Mouse (Mus musculus): ENCODE measurements at regions not wholly inside any gene's neighbourhood (a gene's known extent, or its start where the extent isn't known, plus 50 kb on each side); places are given as distances from the start of the nearest gene placed in this dataset.
"Not testable (repeated sequence)": the region's sequence is repeated elsewhere in the genome, so short reads cannot be mapped to it uniquely, and the experiment has no call there.

DNA sequence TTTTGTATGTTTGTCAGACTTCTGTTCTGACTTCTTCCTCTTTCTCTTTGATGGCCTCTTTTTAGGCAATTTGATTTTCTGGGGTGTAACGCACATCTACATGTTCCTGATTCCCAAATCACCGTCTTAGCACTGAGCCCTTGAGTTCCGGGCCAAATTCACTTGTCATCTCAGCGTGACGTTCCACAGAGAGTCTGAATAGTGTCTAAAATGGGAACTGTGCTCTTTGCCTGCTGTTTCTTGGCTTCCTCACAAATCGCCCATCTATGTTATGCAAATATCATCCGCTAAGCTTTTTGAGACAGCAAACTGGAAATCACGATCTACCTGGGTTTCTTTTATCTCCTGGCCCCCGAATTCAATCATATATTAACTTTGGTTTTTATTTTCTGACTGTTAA, 223.8 kb upstream of the Gm6793 start:
- no peak for DNase-seq (ENCODE audit: low spot score)
- TF ChIP-seq CTCF (IDR thresholded peaks at IDR 0.05; ENCODE audit: low read depth) = no peak
- Histone ChIP-seq H3K4me3 (replicated peaks; ENCODE audit: low read depth, low read length) (no peak overlapping the region), H3K9me3 (replicated peaks; ENCODE audit: low read length) (no peaks in the 10 kb centered on the region), H3K4me2 (ENCODE audit: low read length) (no peak overlapping the region), H3K4me1 (replicated peaks; ENCODE audit: insufficient read depth, low read length) (no peaks in the 10 kb centered on the region), H3K36me3 (ENCODE audit: insufficient read depth, low read length) (no peaks in the 10 kb centered on the region), H3K27me3 (ENCODE audit: insufficient read depth, low read length) (no peaks in the 10 kb centered on the region), H3K9ac (ENCODE audit: low read depth, low read length) (no peak overlapping the region), H3K27ac (no peak overlapping the region)
- WGBS = 86% methylated on average over 9 of the region's 9 CpGs
- ATAC-seq (replicated peaks; ENCODE audit: low FRiP score, low read depth) = no peak

DNA sequence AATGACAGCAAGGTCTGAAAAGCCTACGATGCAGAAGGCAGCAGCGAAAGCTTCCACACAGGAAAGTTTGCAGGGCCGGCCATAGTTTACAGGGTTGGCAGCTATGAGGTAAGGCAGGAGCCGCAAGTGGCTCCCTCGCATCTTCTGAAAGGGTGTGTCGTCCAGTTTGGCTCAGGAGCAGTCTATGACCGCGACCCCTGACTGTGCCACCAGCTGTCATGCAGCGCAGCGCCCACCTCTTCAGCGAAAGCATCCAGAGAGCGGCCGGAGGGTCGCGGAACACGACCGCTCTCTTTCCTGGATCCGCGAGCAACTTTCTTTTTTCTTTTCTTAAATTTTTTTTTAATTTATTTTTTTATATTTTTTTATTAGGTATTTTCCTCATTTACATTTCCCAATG, 221.9 kb upstream of the Gm6793 start:
- H3K9ac ChIP-seq (ENCODE audit: low read depth, low read length); H3K4me1 ChIP-seq (replicated peaks; ENCODE audit: insufficient read depth, low read length); H3K4me3 ChIP-seq (replicated peaks; ENCODE audit: low read depth, low read length); H3K27ac ChIP-seq; H3K27me3 ChIP-seq (ENCODE audit: insufficient read depth, low read length); ATAC-seq (replicated peaks; ENCODE audit: low FRiP score, low read depth); H3K4me2 ChIP-seq (ENCODE audit: low read length); H3K36me3 ChIP-seq (ENCODE audit: insufficient read depth, low read length); H3K9me3 ChIP-seq (replicated peaks; ENCODE audit: low read length); DNase-seq (ENCODE audit: low spot score): not testable (repeated sequence)
- WGBS = 95% methylated on average over 19 of the region's 19 CpGs

DNA sequence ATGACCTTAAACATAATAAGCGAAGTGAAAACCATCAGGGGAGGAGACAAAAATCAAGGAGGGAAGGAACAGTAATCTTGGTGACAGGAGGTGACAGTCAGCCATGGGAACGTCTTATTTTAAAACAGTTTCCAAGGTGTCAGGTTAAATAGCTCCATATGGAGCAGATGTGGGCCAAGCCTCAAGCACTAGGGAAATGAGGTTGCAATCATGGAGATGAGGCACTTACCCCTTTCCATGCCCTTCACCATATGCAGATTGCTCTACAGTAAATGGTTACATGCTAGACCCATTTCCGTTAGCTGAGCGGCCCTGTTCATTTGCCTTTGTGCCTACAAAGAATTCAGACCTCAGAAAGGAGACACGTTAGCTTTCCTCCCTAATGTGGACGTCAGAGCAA, 204.8 kb upstream of the Gm6793 start:
- Histone ChIP-seq H3K4me1 (replicated peaks; ENCODE audit: insufficient read depth, low read length) (no peaks in the 10 kb centered on the region), H3K27ac (no peak overlapping the region), H3K9me3 (replicated peaks; ENCODE audit: low read length) (no peaks in the 10 kb centered on the region), H3K27me3 (ENCODE audit: insufficient read depth, low read length) (no peaks in the 10 kb centered on the region), H3K36me3 (ENCODE audit: insufficient read depth, low read length) (no peaks in the 10 kb centered on the region), H3K9ac (ENCODE audit: low read depth, low read length) (no peak overlapping the region), H3K4me3 (replicated peaks; ENCODE audit: low read depth, low read length) (no peak overlapping the region), H3K4me2 (ENCODE audit: low read length) (no peak overlapping the region)
- DNase-seq (ENCODE audit: low spot score) (no peak), ATAC-seq (replicated peaks; ENCODE audit: low FRiP score, low read depth) (no peak)
- TF ChIP-seq CTCF (IDR thresholded peaks at IDR 0.05; ENCODE audit: low read depth) = no peak
- 65% methylated on average over 6 of the region's 6 CpGs for WGBS

DNA sequence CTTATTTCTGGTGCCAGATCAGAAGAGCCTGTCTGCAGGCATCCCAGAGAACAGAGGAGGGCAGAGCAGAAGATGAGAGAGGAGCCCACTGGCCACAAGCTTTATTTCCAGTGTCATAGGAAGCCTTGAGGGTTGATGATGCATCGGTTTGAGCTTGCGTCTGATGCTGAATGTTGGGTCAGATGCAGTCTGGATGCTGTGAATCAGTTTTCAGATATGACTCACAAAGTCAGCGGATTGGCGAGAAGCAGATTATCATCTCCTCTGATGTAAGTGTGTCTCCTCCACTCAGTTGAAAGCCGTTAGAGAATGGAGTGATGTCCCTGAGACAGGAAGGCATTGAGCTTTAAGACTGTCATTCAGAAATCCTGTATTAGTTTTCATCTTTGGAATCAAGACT, 197.3 kb upstream of the Gm6793 start:
- WGBS = 83% methylated on average over 5 of the region's 5 CpGs
- H3K27ac ChIP-seq = no peak overlapping the region
- ATAC-seq (replicated peaks; ENCODE audit: low FRiP score, low read depth) = no peak

DNA sequence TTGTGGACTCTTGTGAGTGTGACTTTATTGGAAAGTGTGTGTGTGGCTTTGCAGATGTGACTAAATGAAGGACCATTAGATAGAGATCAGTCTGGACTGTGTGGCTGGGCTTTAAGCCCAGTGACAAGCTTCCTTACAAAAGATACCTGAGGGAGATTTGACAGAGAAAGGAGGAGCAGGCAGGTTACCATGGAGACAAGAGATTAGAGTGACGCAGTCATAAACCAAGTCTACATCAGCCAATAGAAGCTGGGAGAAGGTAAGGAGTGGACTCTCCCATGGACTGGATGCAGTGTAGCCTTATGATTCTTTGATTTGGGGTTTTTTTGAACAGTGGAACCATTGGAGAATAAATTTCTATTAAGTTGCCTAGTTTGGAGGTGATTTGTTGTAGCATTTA, 181.6 kb upstream of the Gm6793 start:
- Histone ChIP-seq H3K9ac (ENCODE audit: low read depth, low read length) (no peak overlapping the region), H3K36me3 (ENCODE audit: insufficient read depth, low read length) (no peaks in the 10 kb centered on the region), H3K4me1 (replicated peaks; ENCODE audit: insufficient read depth, low read length) (no peaks in the 10 kb centered on the region), H3K9me3 (replicated peaks; ENCODE audit: low read length) (no peaks in the 10 kb centered on the region), H3K27ac (no peak overlapping the region), H3K4me2 (ENCODE audit: low read length) (no peak overlapping the region), H3K4me3 (replicated peaks; ENCODE audit: low read depth, low read length) (no peak overlapping the region), H3K27me3 (ENCODE audit: insufficient read depth, low read length) (no peaks in the 10 kb centered on the region)
- ATAC-seq (replicated peaks; ENCODE audit: low FRiP score, low read depth) (no peak), DNase-seq (ENCODE audit: low spot score) (no peak)
- 80% methylated on average over 1 of the region's 1 CpGs for whole genome bisulfite sequencing
- no peak for TF ChIP-seq CTCF (IDR thresholded peaks at IDR 0.05; ENCODE audit: low read depth)

More for the DNA sequence above, 197.3 kb upstream of the Gm6793 start:
- Histone ChIP-seq H3K4me1 (replicated peaks; ENCODE audit: insufficient read depth, low read length) (no peaks in the 10 kb centered on the region), H3K9me3 (replicated peaks; ENCODE audit: low read length) (no peaks in the 10 kb centered on the region), H3K4me2 (ENCODE audit: low read length) (no peak overlapping the region), H3K27me3 (ENCODE audit: insufficient read depth, low read length) (no peaks in the 10 kb centered on the region), H3K4me3 (replicated peaks; ENCODE audit: low read depth, low read length) (no peak overlapping the region), H3K9ac (ENCODE audit: low read depth, low read length) (no peak overlapping the region), H3K36me3 (ENCODE audit: insufficient read depth, low read length) (no peaks in the 10 kb centered on the region)
- TF ChIP-seq CTCF (IDR thresholded peaks at IDR 0.05; ENCODE audit: low read depth) = no peak
- DNase-seq (ENCODE audit: low spot score) = no peak

DNA sequence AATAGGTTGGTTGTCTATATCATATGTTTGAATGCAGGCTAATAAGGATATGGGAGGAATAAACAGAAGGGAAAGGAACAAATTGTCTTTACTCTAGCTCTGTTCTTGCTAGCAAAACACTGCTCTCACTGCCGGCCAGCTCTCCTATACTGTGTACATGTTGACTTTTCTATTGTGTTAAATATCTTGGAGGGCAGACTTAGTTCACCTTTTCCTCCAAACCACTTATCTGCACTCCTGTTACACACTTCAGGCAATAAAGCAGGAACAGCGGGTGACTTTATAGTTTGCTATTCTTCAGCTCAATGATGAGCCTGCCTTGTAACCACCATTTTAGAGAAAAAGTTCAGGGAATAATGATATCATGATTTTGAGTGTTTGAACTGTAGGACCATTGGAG, 181.0 kb upstream of the Gm6793 start:
- no peak overlapping the region for H3K4me3 ChIP-seq (replicated peaks; ENCODE audit: low read depth, low read length)
- H3K36me3 ChIP-seq (ENCODE audit: insufficient read depth, low read length) = no peaks in the 10 kb centered on the region
- ATAC-seq (replicated peaks; ENCODE audit: low FRiP score, low read depth) (no peak), DNase-seq (ENCODE audit: low spot score) (no peak)
- H3K4me1 ChIP-seq (replicated peaks; ENCODE audit: insufficient read depth, low read length) = no peaks in the 10 kb centered on the region
- H3K27me3 ChIP-seq (ENCODE audit: insufficient read depth, low read length) = no peaks in the 10 kb centered on the region
- no peak for TF ChIP-seq CTCF (IDR thresholded peaks at IDR 0.05; ENCODE audit: low read depth)
- H3K9me3 ChIP-seq (replicated peaks; ENCODE audit: low read length) = no peaks in the 10 kb centered on the region
- no peak overlapping the region for H3K9ac ChIP-seq (ENCODE audit: low read depth, low read length)
- H3K27ac ChIP-seq = no peak overlapping the region
- H3K4me2 ChIP-seq (ENCODE audit: low read length) = no peak overlapping the region
- 64% methylated on average over 2 of the region's 2 CpGs for WGBS

DNA sequence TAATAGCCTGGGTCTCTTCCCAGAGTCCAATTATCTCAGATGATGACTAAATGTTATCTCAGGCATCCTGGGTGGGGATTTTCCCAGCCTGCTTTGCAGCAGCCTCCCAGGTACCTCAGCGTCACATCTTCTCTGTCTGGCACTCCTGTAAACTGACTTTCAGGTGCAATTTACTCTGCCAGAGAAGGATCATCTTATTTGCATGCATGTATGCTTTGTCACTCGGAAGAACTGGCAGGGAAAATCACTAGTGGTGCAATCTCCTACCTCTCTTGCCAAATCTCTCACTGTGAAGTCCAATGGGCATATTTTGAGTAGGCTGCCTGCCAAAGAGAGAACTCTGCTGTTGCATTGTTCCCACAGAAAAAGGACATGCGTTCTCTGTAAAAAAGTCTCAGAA, 177.0 kb upstream of the Gm6793 start:
- 80% methylated on average over 3 of the region's 3 CpGs for WGBS
- no peak for TF ChIP-seq CTCF (IDR thresholded peaks at IDR 0.05; ENCODE audit: low read depth)
- Histone ChIP-seq H3K36me3 (ENCODE audit: insufficient read depth, low read length) (no peaks in the 10 kb centered on the region), H3K9ac (ENCODE audit: low read depth, low read length) (no peak overlapping the region), H3K4me3 (replicated peaks; ENCODE audit: low read depth, low read length) (no peak overlapping the region), H3K27me3 (ENCODE audit: insufficient read depth, low read length) (no peaks in the 10 kb centered on the region), H3K4me2 (ENCODE audit: low read length) (no peak overlapping the region), H3K27ac (no peak overlapping the region), H3K4me1 (replicated peaks; ENCODE audit: insufficient read depth, low read length) (no peaks in the 10 kb centered on the region), H3K9me3 (replicated peaks; ENCODE audit: low read length) (no peaks in the 10 kb centered on the region)
- ATAC-seq (replicated peaks; ENCODE audit: low FRiP score, low read depth) = no peak
- DNase-seq (ENCODE audit: low spot score) = no peak
